Mouse (Mus musculus): ENCODE results near the gene Ppp4r3a. TPM values are rescaled to one million over a fixed set of nuclear protein-coding genes. Genes with fewer than 3 reads are reported as not detected.

The Ppp4r3a gene
- polyA plus RNA-seq, 1 experiment from 2014 or later, result 23.3 TPM

GRCm38 (mm10) chr12:100995607-100996377 lies 87.7 kb downstream of the Ppp4r3a start:
- WGBS, result 49% methylated on average over 16 of the region's 16 CpGs
- Histone ChIP-seq H3K36me3 (no peaks in the 10 kb centered on the region), H3K27ac (replicated peaks) (peak overlapping the region; percentile 1; the same call in 1 of the 2 replicates), H3K9me3 (replicated peaks) (no peaks in the 10 kb centered on the region), H3K4me1 (peaks cover 54% of the 10 kb centered on the region), H3K27me3 (replicated peaks) (no peaks in the 10 kb centered on the region), H3K4me2 (no peak overlapping the region), H3K9ac (replicated peaks) (no peak overlapping the region), H3K4me3 (replicated peaks) (no peak overlapping the region)
- ATAC-seq (ENCODE audit: low FRiP score), result no peak

- Histone ChIP-seq H3K4me3 (replicated peaks) (no peak overlapping the region), H3K4me2 (no peak overlapping the region), H3K9me3 (replicated peaks) (no peaks in the 10 kb centered on the region), H3K27me3 (replicated peaks) (no peaks in the 10 kb centered on the region), H3K9ac (replicated peaks) (no peak overlapping the region), H3K27ac (replicated peaks) (no peak overlapping the region), H3K36me3 (no peaks in the 10 kb centered on the region), H3K4me1 (peaks cover 64% of the 10 kb centered on the region)
- ATAC-seq (ENCODE audit: low FRiP score), result no peak
- 85% methylated on average over 3 of the region's 3 CpGs for WGBS
Observed at GRCm38 (mm10) chr12:100994140-100995015, 89.1 kb downstream of the Ppp4r3a start.

GRCm38 (mm10) chr12:100993146-100993545 lies 90.4 kb downstream of the Ppp4r3a start:
- H3K4me3 ChIP-seq (replicated peaks), result no peak overlapping the region
- no peaks in the 10 kb centered on the region for H3K36me3 ChIP-seq
- peaks cover 66% of the 10 kb centered on the region for H3K4me1 ChIP-seq
- no peak for ATAC-seq (ENCODE audit: low FRiP score)
- no peak overlapping the region for H3K9ac ChIP-seq (replicated peaks)
- no peaks in the 10 kb centered on the region for H3K27me3 ChIP-seq (replicated peaks)
- no peaks in the 10 kb centered on the region for H3K9me3 ChIP-seq (replicated peaks)
- no peak overlapping the region for H3K27ac ChIP-seq (replicated peaks)
- H3K4me2 ChIP-seq, result no peak overlapping the region
- 61% methylated on average over 3 of the region's 3 CpGs for WGBS

GRCm38 (mm10) chr12:100992505-100992904 lies 91.0 kb downstream of the Ppp4r3a start:
- no peak for ATAC-seq (ENCODE audit: low FRiP score)
- Histone ChIP-seq H3K4me3 (replicated peaks) (no peak overlapping the region), H3K4me1 (peaks cover 61% of the 10 kb centered on the region), H3K4me2 (no peak overlapping the region), H3K9ac (replicated peaks) (no peak overlapping the region), H3K36me3 (no peaks in the 10 kb centered on the region), H3K27me3 (replicated peaks) (no peaks in the 10 kb centered on the region), H3K9me3 (replicated peaks) (no peaks in the 10 kb centered on the region), H3K27ac (replicated peaks) (no peak overlapping the region)
- 66% methylated on average over 7 of the region's 7 CpGs for WGBS

- Histone ChIP-seq H3K27ac (replicated peaks) (no peak overlapping the region), H3K9me3 (replicated peaks) (no peaks in the 10 kb centered on the region), H3K4me3 (replicated peaks) (no peak overlapping the region), H3K27me3 (replicated peaks) (no peaks in the 10 kb centered on the region), H3K4me1 (peaks cover 57% of the 10 kb centered on the region), H3K9ac (replicated peaks) (no peak overlapping the region), H3K4me2 (no peak overlapping the region), H3K36me3 (no peaks in the 10 kb centered on the region)
- no peak for ATAC-seq (ENCODE audit: low FRiP score)
- WGBS, result 75% methylated on average over 3 of the region's 3 CpGs
Observed at GRCm38 (mm10) chr12:100991119-100991518, 92.4 kb downstream of the Ppp4r3a start.

- Histone ChIP-seq H3K9ac (replicated peaks) (no peak overlapping the region), H3K36me3 (no peaks in the 10 kb centered on the region), H3K27ac (replicated peaks) (0 out of 2 replicates have a peak overlapping the region, but pooled peaks have one; percentile 33), H3K27me3 (replicated peaks) (no peaks in the 10 kb centered on the region), H3K9me3 (replicated peaks) (no peaks in the 10 kb centered on the region), H3K4me3 (replicated peaks) (no peak overlapping the region), H3K4me2 (no peak overlapping the region), H3K4me1 (peaks cover 53% of the 10 kb centered on the region)
- peak; percentile 67 for ATAC-seq (ENCODE audit: low FRiP score)
- WGBS, result 12% methylated on average over 12 of the region's 12 CpGs
Observed at GRCm38 (mm10) chr12:100990291-100990690, 93.2 kb downstream of the Ppp4r3a start.

- H3K4me1 ChIP-seq, result peaks cover 56% of the 10 kb centered on the region
- no peak overlapping the region for H3K4me3 ChIP-seq (replicated peaks)
- no peaks in the 10 kb centered on the region for H3K9me3 ChIP-seq (replicated peaks)
- WGBS, result 43% methylated on average over 4 of the region's 4 CpGs
- no peak overlapping the region for H3K27ac ChIP-seq (replicated peaks)
- no peaks in the 10 kb centered on the region for H3K27me3 ChIP-seq (replicated peaks)
- ATAC-seq (ENCODE audit: low FRiP score), result no peak
- H3K9ac ChIP-seq (replicated peaks), result no peak overlapping the region
- H3K4me2 ChIP-seq, result no peak overlapping the region
- H3K36me3 ChIP-seq, result no peaks in the 10 kb centered on the region
Observed at GRCm38 (mm10) chr12:100989780-100990288, 93.7 kb downstream of the Ppp4r3a start.

MicroRNAs encoded within 50 kb of the gene (microRNA counts, 519-probe panel; counts per million panel counts)
- 1,903 counts per million, percentile 36 among the panel's probes with 10 or more counts for microRNA mmu-miR-1190

Small RNAs within 50 kb of the gene (microRNA-seq; reads per million reads assigned to microRNA genes)
- gene Mir1190, result not detected

Other genes with a start within 250 kb of the Ppp4r3a start
- 7.7 and 10.8 TPM in 2 replicates for gene Gpr68, start 175.5 kb downstream of the Ppp4r3a start, polyA plus RNA-seq (2015; fragmentation: Nextera tagmentation; extraction: Ambion mirVana)
- gene Ccdc88c, start 54.6 kb downstream of the Ppp4r3a start, polyA plus RNA-seq (2015; fragmentation: Nextera tagmentation; extraction: Ambion mirVana), result 9.6 and 10.1 TPM in 2 replicates